Mouse (Mus musculus) heart, adult 2 months (tissue): Measurements from ENCODE around the gene Ptma. TPM values are rescaled to one million over a fixed set of nuclear protein-coding genes. Genes with fewer than 3 reads are reported as not detected.

Source experiments
- DNase-seq, 2 experiments: peaks; one replicate each; pipeline ENCODE4 v3.0.0; 2021
- H3K27ac ChIP-seq: fragments of 200-600 bp; 2 replicates; pipeline ENCODE4 v1.8.1; 2022
- H3K27me3 ChIP-seq: fragments of 200-500 bp; 2 replicates; pipeline ENCODE4 v1.6.1; 2012; ENCODE audit warnings: mild to moderate bottlenecking, low read length, inconsistent platforms, mixed read lengths; ENCODE audit not compliant: control insufficient read depth, insufficient read depth
- H3K36me3 ChIP-seq: fragments of 200-500 bp; 2 replicates; pipeline ENCODE4 v1.6.1; 2012; ENCODE audit warnings: low read length, inconsistent platforms; ENCODE audit not compliant: control insufficient read depth, insufficient read depth
- H3K4me1 ChIP-seq: fragments of 200-500 bp; 2 replicates; pipeline ENCODE4 v1.6.1; 2011; ENCODE audit warnings: low read length; ENCODE audit not compliant: control insufficient read depth, insufficient read depth
- H3K4me3 ChIP-seq: fragments of 200-600 bp; 2 replicates; pipeline ENCODE4 v1.8.1; 2022
- H3K79me2 ChIP-seq: fragments of 200-500 bp; replicated peaks from 2 replicates; pipeline ENCODE4 v1.6.1; 2012; ENCODE audit warnings: mild to moderate bottlenecking, inconsistent platforms, low read length, moderate library complexity, mixed read lengths; ENCODE audit not compliant: control insufficient read depth, insufficient read depth
- H3K9ac ChIP-seq: fragments of 200-500 bp; 2 replicates; pipeline ENCODE4 v1.6.1; 2012; ENCODE audit warnings: low read depth, mild to moderate bottlenecking, control low read depth, inconsistent platforms, low read length, mixed read lengths
- CTCF ChIP-seq: fragments of 200-600 bp; IDR thresholded peaks from 2 replicates; pipeline ENCODE4 v1.8.1; 2022; ENCODE audit warnings: antibody characterized with exemption, mild to moderate bottlenecking, moderate library complexity
- EP300 ChIP-seq: fragments of 200-500 bp; IDR thresholded peaks from 2 replicates; pipeline ENCODE4 v1.6.1; 2011; ENCODE audit warnings: low read depth, low read length, control low read depth; ENCODE audit not compliant: insufficient read depth
- POLR2A ChIP-seq: fragments of 200-500 bp; IDR thresholded peaks from 2 replicates; pipeline ENCODE4 v1.6.1; 2011; ENCODE audit warnings: mild to moderate bottlenecking, low read depth, low read length, control low read depth; ENCODE audit not compliant: insufficient read depth
- WGBS: fragments of 180-500 bp; shearing (Covaris S2); methylation state at CpG from one replicate; pipeline ENCODE4 v1.1.7; 2018; 5-methylcytosine and 5-hydroxymethylcytosine counted together
- intact Hi-C: fragments of 180-260 bp; cut with DNase I; formaldehyde crosslinking; loops from one replicate; pipeline ENCODE4 v1.15.1; 2025
- polyA plus RNA-seq: library from polyadenylated mRNA; depleted of rRNA; stranded (reverse); fragments of >200 nt; gene quantifications from 2 replicates; pipeline ENCODE4 v1.2.3, GENCODE M21; 2012
- total RNA-seq, 2 experiments: library from RNA; stranded (reverse); gene quantifications; 2 replicates each; pipeline ENCODE4 v1.2.3; 2021

Gene Ptma
- total and polyA plus RNA-seq, 3 experiments = 177 to 227 (median 200) TPM

DNA sequence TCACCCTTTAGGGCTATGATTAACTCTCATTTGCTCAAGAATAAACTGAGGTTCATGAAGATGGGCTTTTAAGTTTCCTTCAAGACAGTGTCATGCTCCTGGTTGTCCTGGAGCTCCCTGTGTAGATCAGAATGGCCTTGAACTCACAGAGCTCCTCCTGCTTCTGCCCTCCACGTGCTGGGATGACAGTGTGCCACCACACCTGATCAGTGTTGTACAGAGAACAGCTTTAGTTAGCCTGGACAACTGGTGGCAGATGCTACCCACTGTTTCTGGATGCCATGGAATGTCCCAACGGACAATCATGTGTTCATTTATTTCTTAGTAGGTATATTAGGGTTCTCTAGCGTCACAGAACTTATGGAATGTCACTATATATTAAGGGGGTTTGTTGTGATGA lies 9.4 kb upstream of the Ptma start:
- H3K4me3 ChIP-seq = no peak overlapping the region
- no peaks in the 10 kb centered on the region for H3K79me2 ChIP-seq
- no peaks in the 10 kb centered on the region; the same call in 1 of the 2 replicates for H3K4me1 ChIP-seq
- WGBS = 73% methylated on average over 3 of the region's 3 CpGs
- TF ChIP-seq POLR2A (no peak), EP300 (no peak), CTCF (no peak)
- H3K36me3 ChIP-seq = no peaks in the 10 kb centered on the region
- no peak overlapping the region for H3K9ac ChIP-seq
- H3K27me3 ChIP-seq = no peaks in the 10 kb centered on the region
- no peak overlapping the region for H3K27ac ChIP-seq
- intact Hi-C loops = no loop called here
- DNase-seq = no peak

DNA sequence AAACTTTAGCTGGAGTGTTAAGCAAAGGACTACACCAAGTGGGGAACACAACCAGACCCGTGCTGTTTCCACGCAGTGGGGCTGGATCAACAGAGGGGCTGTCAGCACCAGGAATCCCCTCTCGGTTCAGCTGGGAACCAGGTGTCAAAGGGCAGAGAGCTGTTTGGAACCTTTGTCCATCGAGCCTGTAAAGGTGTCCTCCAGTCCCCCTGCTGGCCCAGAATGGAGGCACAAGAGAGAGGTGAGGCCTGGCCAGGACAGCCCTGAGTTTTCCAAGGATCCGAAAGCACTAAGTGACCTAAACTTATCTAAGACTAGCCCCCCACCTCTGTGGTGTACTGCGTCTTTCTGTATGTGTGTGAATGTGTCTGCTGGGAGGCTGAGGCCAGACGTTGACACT lies 6.2 kb upstream of the Ptma start:
- no peak overlapping the region for H3K27ac ChIP-seq
- no peak overlapping the region for H3K4me3 ChIP-seq
- H3K27me3 ChIP-seq = no peaks in the 10 kb centered on the region
- intact Hi-C loops = no loop called here
- 46% methylated on average over 7 of the region's 7 CpGs for WGBS
- no peak for DNase-seq
- H3K4me1 ChIP-seq = peaks cover 4% of the 10 kb centered on the region; the same call in 1 of the 2 replicates
- H3K36me3 ChIP-seq = no peaks in the 10 kb centered on the region
- no peaks in the 10 kb centered on the region for H3K79me2 ChIP-seq
- TF ChIP-seq CTCF (peak; percentile 68), POLR2A (no peak)
- no peak overlapping the region for H3K9ac ChIP-seq

DNA sequence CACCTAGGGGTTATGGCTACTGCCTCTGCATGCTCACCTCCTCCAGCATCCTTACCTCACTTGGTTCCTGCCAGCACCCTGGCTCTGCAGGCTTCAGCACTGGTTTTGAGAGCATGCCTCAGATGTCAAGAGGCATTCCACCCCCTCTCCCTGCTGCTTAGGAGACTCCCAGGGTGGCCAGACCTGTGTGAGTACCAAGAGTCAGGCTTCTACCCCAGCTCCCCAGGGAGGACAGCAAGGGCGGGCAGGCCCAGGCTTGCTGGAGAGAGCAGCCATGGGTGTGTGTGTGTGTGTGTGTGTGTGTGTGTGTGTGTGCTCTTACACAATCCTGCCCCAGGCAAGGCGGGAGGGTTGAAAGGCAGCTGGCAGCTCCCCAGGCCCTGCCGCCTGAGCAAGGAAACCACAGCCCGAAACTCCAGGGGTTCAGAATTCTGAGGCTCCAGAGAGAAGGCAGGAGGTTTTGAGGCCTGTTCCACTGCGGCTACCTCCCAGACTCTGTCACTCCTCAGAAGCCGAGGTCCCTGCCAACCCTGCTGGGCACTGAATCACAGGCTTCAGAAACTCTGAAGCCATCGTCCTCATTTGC lies 4.1 kb upstream of the Ptma start:
- no peaks in the 10 kb centered on the region for H3K36me3 ChIP-seq
- peak overlapping the region; percentile 36; the same call in 1 of the 2 replicates for H3K27ac ChIP-seq
- intact Hi-C loops = no loop called here
- peaks cover 4% of the 10 kb centered on the region; the same call in 1 of the 2 replicates for H3K4me1 ChIP-seq
- H3K27me3 ChIP-seq = no peaks in the 10 kb centered on the region
- peak; percentile 64 to 73 for DNase-seq
- H3K79me2 ChIP-seq = peaks cover 2% of the 10 kb centered on the region
- no peak overlapping the region for H3K9ac ChIP-seq
- no peak overlapping the region for H3K4me3 ChIP-seq
- 54% methylated on average over 7 of the region's 7 CpGs for WGBS
- TF ChIP-seq CTCF (no peak), POLR2A (no peak), EP300 (0 out of 2 replicates have a peak, but pooled peaks have one; percentile 58)

DNA sequence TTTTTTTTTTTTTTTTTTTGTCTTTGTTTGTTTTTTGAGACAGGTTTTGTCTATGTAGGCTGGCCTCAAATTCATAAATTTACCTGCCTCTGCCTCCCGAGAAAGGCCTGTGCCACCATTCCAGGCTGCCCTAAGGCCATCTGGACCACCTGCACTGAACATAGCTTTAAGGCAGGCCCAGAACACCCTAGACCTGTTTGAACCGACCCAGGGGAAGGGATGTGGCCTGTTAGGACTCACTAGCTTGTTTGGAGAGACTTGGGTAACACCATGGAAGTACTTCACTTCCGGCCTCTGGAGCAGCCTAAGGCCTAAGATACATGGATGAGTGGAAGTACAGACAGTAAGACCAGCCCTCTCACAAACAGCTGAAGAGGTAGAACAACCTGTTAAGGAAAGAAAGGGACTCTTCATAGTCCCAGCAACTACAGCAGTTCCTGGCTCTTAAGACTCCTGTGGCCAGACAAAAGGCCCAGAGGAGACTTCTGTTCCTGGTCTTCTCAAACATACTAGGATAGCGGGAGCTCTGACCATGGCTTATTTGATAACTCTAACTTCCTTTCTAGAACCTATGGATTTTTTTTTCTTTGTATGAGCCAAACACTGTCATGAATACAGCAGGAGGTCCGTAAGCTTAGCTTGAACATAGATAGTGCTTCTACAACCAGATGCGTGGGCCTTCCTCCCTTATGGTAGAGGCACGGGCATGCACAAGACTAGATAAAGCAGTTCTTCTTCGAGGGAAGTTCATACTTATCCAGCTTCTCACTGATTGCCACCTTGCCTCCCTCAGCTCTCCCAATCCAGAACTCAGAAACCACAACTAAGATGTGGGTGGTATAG lies 2.5 kb upstream of the Ptma start:
- TF ChIP-seq CTCF = no peak
- DNase-seq = no peak
- H3K27me3 ChIP-seq = no peaks in the 10 kb centered on the region
- peak overlapping the region; percentile 100 for H3K27ac ChIP-seq
- peaks cover 2% of the 10 kb centered on the region for H3K79me2 ChIP-seq
- intact Hi-C loops = no loop called here
- H3K9ac ChIP-seq = no peak overlapping the region; the same call in 1 of the 2 replicates
- no peaks in the 10 kb centered on the region for H3K36me3 ChIP-seq
- H3K4me1 ChIP-seq = peaks cover 4% of the 10 kb centered on the region; the same call in 1 of the 2 replicates
- 87% methylated on average over 8 of the region's 8 CpGs for WGBS
- H3K4me3 ChIP-seq = peak overlapping the region; percentile 38

DNA sequence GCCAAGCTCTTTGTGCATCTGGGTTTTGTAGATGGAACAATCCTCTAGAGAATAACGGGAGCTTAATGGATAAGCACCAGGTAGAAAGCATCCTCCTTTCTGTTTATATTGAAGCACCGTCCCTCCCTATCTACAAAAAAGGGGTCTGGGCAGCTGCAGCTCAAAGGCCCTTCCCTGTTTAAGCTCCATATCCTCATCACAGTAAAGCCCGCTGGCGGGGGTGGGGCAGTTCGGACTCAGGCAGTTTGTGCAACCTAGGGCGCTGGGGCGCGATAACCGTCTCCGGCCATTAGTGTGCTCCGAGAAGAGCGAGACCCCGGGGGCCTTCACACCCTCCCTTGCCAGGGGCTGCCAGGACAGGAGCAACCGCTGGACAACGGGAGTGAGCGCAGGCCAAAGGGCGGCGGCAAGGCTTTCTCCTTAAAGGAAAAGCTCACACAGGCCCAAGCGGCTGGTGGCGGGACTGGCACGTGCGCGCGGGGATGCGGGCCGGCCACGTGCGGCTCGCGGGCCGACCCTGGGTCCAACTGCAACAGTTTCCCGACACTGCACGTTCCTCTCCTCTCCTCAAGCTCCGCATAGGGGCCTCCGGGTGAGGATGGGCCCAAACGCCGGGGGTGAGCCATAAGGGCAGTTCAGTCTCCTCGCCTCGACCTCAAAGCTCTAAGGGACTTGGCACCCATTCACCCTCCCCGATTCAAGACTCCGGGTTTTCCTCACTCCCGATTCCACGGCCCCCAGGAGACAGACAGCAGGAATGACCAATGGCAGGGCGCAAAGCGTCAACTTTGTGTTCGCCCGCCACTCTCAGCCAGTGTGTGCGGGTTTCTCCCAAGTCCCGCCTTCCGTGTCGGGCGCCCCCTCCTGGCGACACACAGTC lies 1.7 kb upstream of the Ptma start:
- H3K79me2 ChIP-seq = peaks cover 2% of the 10 kb centered on the region
- peak overlapping the region; percentile 93 for H3K9ac ChIP-seq
- peak; percentile 99 for DNase-seq
- H3K4me1 ChIP-seq = peaks cover 5% of the 10 kb centered on the region; the same call in 1 of the 2 replicates
- WGBS = 8% methylated on average over 53 of the region's 53 CpGs
- H3K27ac ChIP-seq = peak overlapping the region; percentile 100
- no peaks in the 10 kb centered on the region for H3K27me3 ChIP-seq
- TF ChIP-seq EP300 (no peak), CTCF (no peak; the same call in 1 of the 2 replicates), POLR2A (peak; percentile 66)
- intact Hi-C loops = loop anchor here (1.0 kb wide), 3 partner anchors 38 to 91 kb away; no protein-coding TSS in a partner anchor
- peak overlapping the region; percentile 91 for H3K4me3 ChIP-seq
- H3K36me3 ChIP-seq = no peaks in the 10 kb centered on the region
